Mouse (Mus musculus) limb, embryonic 14.5 days (tissue): ENCODE measurements around the gene Ntn1. TPM values are rescaled to one million over a fixed set of nuclear protein-coding genes. Genes with fewer than 3 reads are reported as not detected.

ENCODE experiments used
- ATAC-seq: fragments of 200-750 bp; cut with Nextera tagmentation; 2 replicates; pipeline ENCODE4 v1.8.0; 2017; ENCODE audit warnings: low read depth, moderate number of reproducible peaks, moderate TSS enrichment; ENCODE audit not compliant: low FRiP score
- DNase-seq: peaks from one replicate; pipeline ENCODE4 v3.0.0-alpha.2; 2015; ENCODE audit warnings: low spot score
- H3K27ac ChIP-seq: fragments of 300-500 bp; sonication (generic); replicated peaks from 2 replicates; pipeline ENCODE4 v1.5.1; 2014; ENCODE audit warnings: low read depth, mild to moderate bottlenecking, low read length, moderate library complexity, mixed read lengths
- H3K27me3 ChIP-seq: fragments of 300-500 bp; sonication (generic); 2 replicates; pipeline ENCODE4 v1.6.1; 2014; ENCODE audit warnings: low read length, mixed read lengths; ENCODE audit not compliant: control insufficient read depth, insufficient read depth
- H3K36me3 ChIP-seq: fragments of 300-500 bp; sonication (generic); 2 replicates; pipeline ENCODE4 v1.6.1; 2014; ENCODE audit warnings: mild to moderate bottlenecking, low read length, moderate library complexity, mixed read lengths; ENCODE audit not compliant: control insufficient read depth, insufficient read depth
- H3K4me1 ChIP-seq: fragments of 300-500 bp; sonication (generic); 2 replicates; pipeline ENCODE4 v1.6.1; 2014; ENCODE audit warnings: antibody characterized with exemption, low read length, mixed read lengths; ENCODE audit not compliant: control insufficient read depth, insufficient read depth
- H3K4me2 ChIP-seq: fragments of 300-500 bp; sonication (generic); replicated peaks from 2 replicates; pipeline ENCODE4 v1.6.1; 2014; ENCODE audit warnings: low read depth, mild to moderate bottlenecking, low read length, moderate library complexity; ENCODE audit not compliant: severe bottlenecking
- H3K4me3 ChIP-seq: fragments of 300-500 bp; sonication (generic); replicated peaks from 2 replicates; pipeline ENCODE4 v1.5.1; 2014; ENCODE audit warnings: low read length
- H3K9ac ChIP-seq: fragments of 300-500 bp; sonication (generic); 2 replicates; pipeline ENCODE4 v1.6.1; 2014; ENCODE audit warnings: mild to moderate bottlenecking, low read depth, low read length, moderate library complexity; ENCODE audit not compliant: severe bottlenecking
- H3K9me3 ChIP-seq: fragments of 300-500 bp; sonication (generic); 2 replicates; pipeline ENCODE4 v1.6.1; 2016; ENCODE audit warnings: low read length; ENCODE audit not compliant: control insufficient read depth
- POLR2A ChIP-seq: fragments of 200-500 bp; IDR thresholded peaks from 2 replicates; pipeline ENCODE4 v1.8.0; 2012; ENCODE audit warnings: inconsistent platforms, mild to moderate bottlenecking, moderate library complexity, borderline replicate concordance; ENCODE audit not compliant: insufficient read depth, insufficient read length; ENCODE audit errors: extremely low read depth
- WGBS: fragments of 180-500 bp; shearing (Covaris S2); extraction: QIAGEN DNeasy Blood & Tissue Kit; methylation state at CpG from one replicate; pipeline ENCODE4 v1.1.7; 2014; 5-methylcytosine and 5-hydroxymethylcytosine counted together
- polyA plus RNA-seq, 2 experiments: library from polyadenylated mRNA; depleted of rRNA in 1 of 2; stranded (reverse) in 1 of 2; unstranded in 1 of 2; fragments of >200 nt; fragmentation: Nextera tagmentation in 1 of 2; extraction: Ambion mirVana in 1 of 2; gene quantifications; 2 replicates each; pipeline versions ENCODE4 v1.2.1 to v1.2.3; 2012 to 2014

The Ntn1 gene
- polyA plus RNA-seq, 2 experiments, result 4.7 to 18.5 TPM

GRCm38 (mm10) chr11:68408127-68408526 lies 7.5 kb upstream of the Ntn1 start:
- Histone ChIP-seq H3K9ac (no peak overlapping the region), H3K27ac (no peak overlapping the region), H3K4me2 (no peak overlapping the region), H3K4me1 (no peaks in the 10 kb centered on the region), H3K36me3 (no peaks in the 10 kb centered on the region), H3K27me3 (0 out of 2 replicates have a peak, but pooled peaks cover 4% of the 10 kb centered on the region), H3K4me3 (no peak overlapping the region), H3K9me3 (no peaks in the 10 kb centered on the region)
- peak; percentile 68; the same call in 1 of the 2 replicates for ATAC-seq
- WGBS, result 54% methylated on average over 2 of the region's 2 CpGs
- peak; percentile 89 for DNase-seq
- no peak for TF ChIP-seq POLR2A

- ATAC-seq (no peak), DNase-seq (no peak)
- H3K9ac ChIP-seq, result no peak overlapping the region
- H3K36me3 ChIP-seq, result no peaks in the 10 kb centered on the region
- H3K27ac ChIP-seq, result no peak overlapping the region
- TF ChIP-seq POLR2A, result no peak
- 67% methylated on average over 11 of the region's 11 CpGs for WGBS
- no peaks in the 10 kb centered on the region for H3K9me3 ChIP-seq
- no peak overlapping the region for H3K4me3 ChIP-seq
- H3K4me1 ChIP-seq, result no peaks in the 10 kb centered on the region
- H3K4me2 ChIP-seq, result no peak overlapping the region
- H3K27me3 ChIP-seq, result 0 out of 2 replicates have a peak, but pooled peaks cover 4% of the 10 kb centered on the region
Observed at GRCm38 (mm10) chr11:68407266-68407926, 6.8 kb upstream of the Ntn1 start.

- H3K27me3 ChIP-seq, result peaks cover 20% of the 10 kb centered on the region
- WGBS, result 78% methylated on average over 8 of the region's 8 CpGs
- no peak for ATAC-seq
Observed at GRCm38 (mm10) chr11:68405576-68405975, 5.0 kb upstream of the Ntn1 start.

GRCm38 (mm10) chr11:68404185-68404584 lies 3.6 kb upstream of the Ntn1 start:
- H3K27me3 ChIP-seq, result peaks cover 34% of the 10 kb centered on the region
- H3K4me2 ChIP-seq, result no peak overlapping the region
- H3K36me3 ChIP-seq, result no peaks in the 10 kb centered on the region
- H3K9me3 ChIP-seq, result no peaks in the 10 kb centered on the region
- H3K4me1 ChIP-seq, result peaks cover 8% of the 10 kb centered on the region
- no peak overlapping the region for H3K9ac ChIP-seq
- ATAC-seq (no peak), DNase-seq (no peak)
- no peak for TF ChIP-seq POLR2A
- WGBS, result 51% methylated on average over 4 of the region's 4 CpGs
- no peak overlapping the region for H3K4me3 ChIP-seq
- no peak overlapping the region for H3K27ac ChIP-seq

More at GRCm38 (mm10) chr11:68405576-68405975, 5.0 kb upstream of the Ntn1 start:
- H3K4me1 ChIP-seq, result no peaks in the 10 kb centered on the region; the same call in 1 of the 2 replicates
- DNase-seq, result no peak
- H3K9me3 ChIP-seq, result no peaks in the 10 kb centered on the region
- no peak overlapping the region for H3K4me3 ChIP-seq
- H3K4me2 ChIP-seq, result no peak overlapping the region
- no peak overlapping the region for H3K9ac ChIP-seq
- no peak for TF ChIP-seq POLR2A
- no peak overlapping the region for H3K27ac ChIP-seq
- no peaks in the 10 kb centered on the region for H3K36me3 ChIP-seq

GRCm38 (mm10) chr11:68401428-68401827 lies 805 bp upstream of the Ntn1 start:
- ATAC-seq (no peak), DNase-seq (no peak)
- Histone ChIP-seq H3K4me3 (no peak overlapping the region), H3K27me3 (peaks cover 61% of the 10 kb centered on the region), H3K27ac (no peak overlapping the region), H3K4me2 (no peak overlapping the region), H3K36me3 (no peaks in the 10 kb centered on the region), H3K4me1 (peaks cover 9% of the 10 kb centered on the region), H3K9me3 (no peaks in the 10 kb centered on the region), H3K9ac (no peak overlapping the region)
- 16% methylated on average over 5 of the region's 5 CpGs for WGBS
- TF ChIP-seq POLR2A, result no peak
